Mouse (Mus musculus) layer of hippocampus, adult 9-10 months (tissue): ENCODE measurements around the gene Rxra.

ENCODE experiments used
- DNase-seq: peaks from one replicate; pipeline ENCODE4 v3.0.0; 2022; ENCODE audit warnings: low spot score

The Rxra gene

GRCm38 (mm10) chr2:27676106-27676477 lies at the start of gene Rxra:
TSS of gene Rxra (plus strand) at chr2:27676440.
- no peak for DNase-seq

- no peak for DNase-seq
These were observed 49.6 kb upstream of the Rxra start for GRCm38 (mm10) chr2:27626604-27627003.

DNA sequence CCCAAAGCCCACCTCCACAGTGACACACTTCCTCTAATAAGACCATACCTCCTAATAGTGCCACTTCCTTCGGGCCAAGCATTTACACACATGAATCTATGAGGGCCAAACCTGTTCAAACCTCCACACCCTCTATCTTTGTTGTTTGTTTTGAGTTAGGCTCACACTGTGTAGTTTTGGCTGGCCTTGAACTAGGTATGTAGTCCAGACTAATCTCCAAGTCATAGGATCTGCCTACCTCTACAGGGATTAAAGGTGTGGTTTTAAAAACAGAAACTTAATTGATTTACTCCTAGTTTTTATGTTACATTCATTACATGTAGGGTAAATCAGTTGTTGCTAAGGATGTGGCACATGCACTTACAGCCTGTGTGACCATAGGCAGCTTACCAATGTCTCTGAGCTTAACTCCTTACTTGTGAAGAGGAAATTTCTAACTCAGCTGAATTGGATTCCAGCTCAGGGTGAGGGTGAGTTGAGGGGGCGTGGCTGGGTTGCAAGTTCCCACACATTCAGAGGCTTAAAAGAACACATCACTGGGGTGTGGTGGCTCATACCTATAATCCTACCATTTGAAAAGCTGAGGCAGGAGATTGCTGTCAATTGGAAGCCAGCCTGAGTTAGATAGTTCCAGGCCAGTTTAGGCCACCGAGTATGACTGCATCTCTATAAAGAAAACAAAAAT lies 45.5 kb upstream of the Rxra start:
- no peak for DNase-seq

DNA sequence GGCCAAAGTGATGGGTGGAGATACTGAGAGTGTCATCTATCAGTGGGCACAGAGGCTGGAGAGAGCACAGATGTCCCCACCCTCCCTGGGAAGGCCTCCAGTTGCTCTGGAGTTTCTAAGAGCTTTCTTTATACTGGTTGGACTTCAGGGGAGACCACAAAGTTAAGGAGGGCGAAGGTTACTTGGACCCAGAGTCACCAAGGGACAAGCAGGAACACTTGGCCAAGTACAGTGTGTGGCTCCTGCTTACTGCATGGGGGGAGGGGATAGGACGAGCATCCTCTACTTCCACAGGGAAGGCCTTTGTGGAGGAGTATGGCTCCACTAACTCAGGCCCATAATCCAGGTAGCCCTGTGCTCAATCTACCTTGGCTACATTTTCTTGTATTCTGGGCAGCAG lies 42.8 kb upstream of the Rxra start:
- DNase-seq, result no peak

DNA sequence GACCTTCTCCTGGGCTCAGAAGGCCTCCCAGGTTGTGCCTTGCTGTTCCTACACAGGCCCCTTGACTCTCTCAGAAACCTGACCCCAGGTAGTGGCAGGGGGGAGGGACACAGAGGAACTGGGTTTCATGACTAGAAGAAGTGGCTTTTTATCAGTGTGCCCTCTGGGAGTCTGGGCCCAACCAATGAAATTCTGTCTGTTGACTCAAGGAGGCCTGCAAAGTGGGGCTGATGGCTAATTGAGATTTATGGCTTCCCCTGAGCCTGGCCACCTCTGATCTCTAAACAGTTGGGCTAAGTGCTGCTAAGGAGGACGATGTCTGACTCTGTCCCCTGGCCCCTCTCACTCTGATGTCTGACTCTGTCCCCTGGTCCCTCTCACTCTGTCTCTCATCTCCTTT lies 42.2 kb upstream of the Rxra start:
- DNase-seq, result no peak

DNA sequence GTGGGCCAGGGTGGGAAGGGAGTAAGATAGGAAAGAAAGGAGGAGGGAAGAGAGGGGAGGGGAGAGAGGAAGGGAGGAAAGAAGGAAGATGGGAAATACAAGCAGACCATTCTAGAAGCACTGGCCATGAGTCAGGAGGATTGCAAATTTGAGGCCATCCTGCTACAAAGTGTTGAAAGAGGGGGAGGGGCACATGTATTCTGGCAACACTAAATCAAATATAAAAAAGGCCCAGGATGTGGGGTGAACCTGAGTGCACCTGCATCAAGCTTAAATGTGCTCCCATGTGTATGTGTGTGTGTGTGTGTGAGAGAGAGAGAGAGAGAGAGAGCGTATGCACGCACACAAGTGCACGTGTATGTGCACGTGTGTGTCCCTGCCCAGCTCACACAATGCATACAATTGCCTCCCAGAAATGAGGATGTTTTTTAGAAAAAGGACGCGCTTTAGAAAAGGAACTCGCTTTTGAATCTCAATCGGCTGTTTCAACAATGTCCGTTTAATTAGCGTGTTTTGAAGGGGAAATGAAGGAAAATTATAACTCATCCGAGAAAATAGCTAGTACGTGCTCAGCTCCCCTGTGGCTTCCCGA lies 41.0 kb upstream of the Rxra start:
- no peak for DNase-seq

DNA sequence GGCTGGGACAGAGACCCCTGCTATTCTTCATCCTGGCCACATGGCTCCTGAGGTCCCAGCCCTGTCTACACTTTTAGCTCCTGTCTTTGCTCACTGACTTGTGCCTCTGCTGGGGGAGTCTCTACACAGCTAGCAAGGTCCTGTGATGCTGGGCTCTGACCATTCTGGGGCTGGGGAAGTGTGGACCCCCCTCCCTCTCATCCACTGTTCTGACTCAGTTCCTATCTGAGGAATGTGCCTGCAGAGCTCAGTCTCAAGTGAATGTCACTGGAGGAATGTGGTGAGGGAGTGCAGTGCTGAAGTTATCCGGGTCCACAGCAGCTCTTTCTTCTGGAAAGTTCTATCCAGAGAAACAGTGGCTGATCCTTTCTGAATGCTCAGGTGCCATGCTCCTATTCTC lies 39.4 kb upstream of the Rxra start:
- no peak for DNase-seq

DNA sequence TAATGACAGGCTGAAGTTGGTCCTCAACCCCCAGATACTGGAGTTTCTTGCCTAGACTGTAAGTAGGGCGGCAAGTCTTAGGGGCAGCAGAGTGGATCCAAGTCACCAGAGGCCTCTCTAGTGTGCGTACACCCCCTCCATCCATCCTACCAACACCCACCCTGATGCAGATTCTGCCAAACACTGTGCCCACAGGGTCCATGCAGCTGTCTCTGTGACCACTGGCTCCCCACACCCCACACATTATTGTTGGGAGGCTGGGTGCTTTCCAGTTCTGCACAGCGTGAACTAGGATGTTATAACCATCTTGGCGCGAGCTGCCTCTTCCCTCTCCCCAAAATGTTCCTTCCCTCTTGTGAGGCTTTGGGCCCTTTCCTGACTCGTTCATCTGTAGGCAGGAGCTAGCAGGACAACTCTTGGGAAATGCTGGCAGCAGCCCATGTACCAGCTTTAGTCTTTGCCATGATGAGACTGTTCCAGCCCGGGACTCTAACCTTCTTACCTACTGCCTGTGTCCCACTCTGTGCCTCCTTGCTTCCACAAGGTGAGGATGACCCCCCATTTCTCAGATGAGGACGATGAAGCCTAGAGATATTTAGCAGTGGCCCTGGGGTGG lies 38.9 kb upstream of the Rxra start:
- DNase-seq, result no peak

GRCm38 (mm10) chr2:27639631-27640334 lies 36.5 kb upstream of the Rxra start:
- no peak for DNase-seq

DNA sequence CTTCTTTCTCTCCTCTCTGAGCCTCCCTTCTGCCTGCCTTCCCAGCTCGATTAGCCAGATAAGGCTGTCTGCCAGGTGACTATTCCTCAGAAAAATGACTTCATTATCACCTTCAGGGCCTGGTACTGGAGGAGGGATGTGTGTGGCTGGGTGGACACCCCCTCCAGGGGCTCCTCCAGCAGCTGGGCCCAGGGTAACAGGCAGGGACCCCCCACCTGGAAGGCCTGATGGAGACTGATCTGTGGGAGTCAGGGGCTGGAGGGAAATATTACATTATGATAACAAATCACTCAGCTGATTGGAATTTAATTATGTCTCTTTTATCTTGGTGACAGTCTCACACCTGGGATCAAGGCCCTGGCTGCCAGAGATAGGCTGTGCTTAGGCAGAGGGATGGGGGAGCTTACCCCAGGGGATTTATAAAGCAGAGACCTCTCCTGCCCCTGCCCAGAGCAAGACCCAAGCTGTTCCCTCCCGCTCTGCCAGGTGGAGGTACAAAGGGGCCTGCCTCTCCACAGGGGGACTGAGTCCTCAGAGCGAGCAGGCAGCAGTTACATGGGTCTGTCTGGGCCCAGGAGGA lies 35.2 kb upstream of the Rxra start:
- DNase-seq, result no peak

GRCm38 (mm10) chr2:27644547-27645120 lies 31.6 kb upstream of the Rxra start:
- no peak for DNase-seq

DNA sequence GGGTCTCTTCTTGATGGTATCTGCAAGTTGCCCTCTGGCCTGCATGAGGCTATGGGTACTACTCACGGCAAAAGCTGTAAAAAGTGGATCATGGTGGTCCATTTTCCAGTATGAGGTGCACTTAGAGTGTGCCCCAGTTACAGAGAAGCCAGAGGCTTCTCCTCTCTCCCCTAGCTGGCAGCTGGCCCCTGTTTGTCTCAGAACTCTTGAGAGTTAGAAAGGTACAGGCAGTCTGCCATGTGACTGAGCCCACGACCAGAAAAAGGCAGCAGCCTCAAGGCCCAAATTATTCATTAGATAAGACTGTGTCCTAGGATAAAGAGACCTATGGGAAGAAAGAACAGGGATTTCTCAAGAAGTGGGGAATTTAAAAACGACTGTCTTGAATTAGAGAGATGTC lies 30.8 kb upstream of the Rxra start:
- DNase-seq, result no peak

DNA sequence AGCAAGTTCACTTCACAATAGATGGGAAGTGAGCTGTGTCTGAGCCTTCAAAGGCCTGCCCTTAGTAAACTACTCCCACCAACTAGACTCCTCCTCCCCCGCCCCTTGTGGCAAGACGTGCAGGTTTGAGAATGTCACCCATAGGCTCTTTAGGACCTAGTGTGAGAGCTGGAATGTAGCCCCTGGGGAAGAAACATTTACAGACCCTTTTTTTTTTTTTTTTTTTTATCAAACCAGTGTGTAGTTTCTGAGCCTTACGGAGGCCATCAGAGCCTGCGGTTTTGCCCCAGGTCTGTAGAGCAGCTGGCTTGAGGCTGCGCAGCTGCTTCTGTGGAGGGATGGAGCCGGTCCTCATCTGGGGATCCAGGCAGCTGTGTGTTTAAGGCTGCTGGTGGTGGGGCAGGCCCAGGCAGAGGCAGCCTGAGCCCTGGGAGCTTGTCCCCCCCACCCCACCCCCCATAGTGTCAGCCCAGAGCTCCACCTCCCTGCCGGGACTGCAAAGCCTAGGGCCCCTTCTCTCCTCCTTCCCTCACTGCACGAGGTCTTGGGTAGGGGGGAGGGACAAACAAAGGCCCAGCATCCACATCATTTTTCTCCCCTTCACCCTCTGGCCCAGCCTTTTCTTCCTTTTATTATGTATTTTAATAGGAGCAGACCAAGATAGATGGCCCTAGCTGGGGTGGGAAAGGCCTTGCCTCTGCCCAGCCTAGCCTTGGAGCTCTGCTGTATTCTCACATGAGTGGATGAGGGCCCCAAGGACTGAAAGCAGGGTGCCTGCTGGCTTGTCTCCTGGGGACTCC lies 26.2 kb upstream of the Rxra start:
- DNase-seq, result no peak

DNA sequence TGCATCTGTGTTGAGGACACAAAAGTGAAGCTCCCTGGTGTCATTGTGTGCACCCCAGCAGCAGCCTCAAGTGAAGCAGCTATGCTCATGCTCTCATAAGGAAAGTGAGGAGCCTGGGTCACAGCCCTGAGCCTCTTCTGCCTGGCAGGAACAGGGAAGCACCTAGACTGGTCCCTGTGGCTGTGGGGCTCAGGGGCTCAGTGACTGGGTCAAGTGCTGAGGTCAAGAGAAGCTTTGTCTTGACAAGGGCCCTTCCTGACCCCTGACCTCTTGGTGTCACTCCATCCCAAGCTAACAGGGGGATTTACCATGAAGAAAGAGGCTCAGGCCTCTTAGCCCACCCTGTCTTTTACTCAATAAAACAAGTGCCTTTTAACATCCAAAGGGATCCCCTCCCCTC lies 25.2 kb upstream of the Rxra start:
- no peak for DNase-seq

DNA sequence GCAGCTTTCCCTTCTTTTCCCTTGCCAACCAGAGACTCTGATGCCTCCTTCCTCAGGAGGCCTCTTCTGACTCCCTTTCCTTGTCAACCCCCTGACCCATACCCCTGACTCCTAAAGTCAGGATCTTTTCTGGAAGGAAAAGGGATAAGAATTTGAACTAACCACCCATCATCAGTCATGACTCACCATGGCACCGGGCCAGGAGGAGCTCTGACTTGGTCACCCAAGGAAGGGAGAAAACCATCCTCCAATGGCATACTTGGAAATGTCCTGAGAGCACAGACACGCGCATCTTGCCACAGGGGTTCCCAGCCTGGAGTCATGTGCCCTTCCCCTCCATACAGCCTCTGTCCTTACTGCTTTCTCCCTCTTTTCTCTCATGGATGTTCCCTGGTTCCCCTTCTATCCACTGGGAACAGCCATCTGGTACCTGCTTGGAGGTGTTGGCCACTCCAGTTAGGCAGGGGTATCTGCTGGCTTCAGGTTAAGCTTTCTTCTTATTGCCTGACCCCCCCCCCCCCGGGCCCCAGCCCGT lies 22.7 kb upstream of the Rxra start:
- no peak for DNase-seq

DNA sequence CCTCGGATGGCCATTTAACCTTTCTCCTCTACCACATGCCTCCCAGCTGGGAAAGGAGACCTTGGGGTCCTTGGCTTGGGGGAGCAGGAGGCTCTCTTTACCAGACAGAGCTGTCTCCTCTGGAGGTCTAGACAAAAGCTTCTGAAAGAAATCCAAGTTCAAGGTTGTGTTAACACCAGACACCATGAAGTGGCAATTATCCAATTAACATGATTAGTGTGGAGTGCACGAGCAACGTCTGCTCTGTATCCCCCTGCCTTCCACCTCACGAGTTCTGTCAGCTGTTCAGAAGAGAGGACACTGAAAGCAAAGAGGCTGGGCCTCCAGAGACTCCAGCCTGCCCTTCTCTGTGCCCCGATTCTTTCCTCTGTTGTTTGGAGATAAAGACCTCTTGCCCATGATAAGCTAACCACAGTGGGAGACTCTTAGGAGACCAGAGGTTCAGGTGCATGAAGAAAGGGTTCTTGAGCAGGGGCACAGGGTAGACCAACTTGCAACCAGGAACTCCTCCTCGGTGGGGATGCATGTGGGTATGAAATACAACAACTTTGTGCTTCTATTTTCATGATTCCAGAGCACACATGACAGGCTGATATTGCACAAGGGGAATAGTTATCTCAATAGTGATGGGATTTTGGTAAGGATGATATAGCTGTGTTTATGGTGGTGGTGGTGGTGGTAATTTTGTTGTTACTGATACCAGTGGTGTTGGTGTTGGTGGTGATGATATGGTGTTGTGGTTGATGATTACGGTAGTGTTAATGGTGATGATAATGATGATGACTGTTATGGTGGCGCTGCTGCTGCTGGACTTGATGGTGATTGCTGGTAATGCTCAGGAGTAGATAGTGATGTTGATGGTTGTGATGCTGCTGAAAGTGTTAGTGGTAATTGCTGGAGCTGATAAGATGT lies 21.7 kb upstream of the Rxra start:
- no peak for DNase-seq

DNA sequence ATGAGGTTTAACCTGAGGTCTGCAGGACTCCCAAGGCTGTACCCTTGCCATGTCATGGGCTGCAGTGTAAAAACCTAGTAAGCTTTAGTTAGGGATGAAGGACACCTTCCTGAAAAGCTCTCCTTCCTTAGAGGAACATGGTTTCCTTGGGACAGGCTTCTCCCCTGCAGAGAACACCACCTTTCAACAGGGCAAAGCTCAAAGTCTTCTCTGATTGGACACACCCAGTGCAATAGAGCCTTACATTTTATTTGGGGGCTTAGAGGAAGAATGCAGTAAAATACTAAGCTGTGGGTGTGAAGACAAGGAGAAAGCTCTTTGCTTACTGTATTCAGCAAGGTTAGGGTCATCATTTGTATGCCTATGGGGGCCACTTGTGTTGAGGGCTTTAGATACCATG lies 19.7 kb upstream of the Rxra start:
- DNase-seq, result no peak

DNA sequence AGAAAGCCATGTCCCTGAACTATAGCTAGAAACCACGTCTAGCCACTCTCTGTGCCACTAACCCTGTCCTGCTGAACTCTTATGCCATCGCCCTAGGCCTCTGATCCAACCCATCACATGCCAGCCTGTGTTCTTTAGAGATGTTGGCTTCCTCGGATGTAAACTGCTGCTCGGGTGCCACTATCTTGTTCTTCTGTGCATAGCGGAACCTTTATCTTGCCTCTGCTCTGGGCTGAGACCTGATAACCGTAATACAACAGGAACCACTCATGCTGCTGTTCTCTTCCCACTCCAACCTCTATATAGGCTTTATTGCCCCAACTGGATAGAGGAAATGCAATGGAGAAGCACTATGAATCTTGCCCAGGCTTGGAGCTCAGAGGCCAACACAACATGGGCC lies 11.0 kb upstream of the Rxra start:
- no peak for DNase-seq

DNA sequence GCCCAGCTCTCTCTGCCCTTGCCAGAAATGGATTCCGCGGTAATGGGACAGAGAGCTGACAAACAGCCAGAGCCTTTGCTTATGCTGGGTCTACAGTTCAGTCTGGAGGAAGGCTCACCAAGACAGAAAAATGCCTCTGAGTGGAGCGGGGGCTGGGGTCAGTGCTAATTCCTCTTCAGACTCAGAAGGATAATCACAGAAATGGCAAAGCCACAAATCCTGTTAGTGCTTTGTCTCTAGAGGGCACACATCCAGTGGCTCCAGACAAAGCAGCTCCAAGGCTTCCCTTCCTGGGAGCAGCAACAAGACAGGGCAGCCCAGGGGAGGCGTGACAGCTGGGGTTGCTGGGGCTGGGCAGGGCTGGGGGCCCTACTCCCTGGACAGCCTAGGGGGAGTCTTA lies 9.5 kb upstream of the Rxra start:
- no peak for DNase-seq

- DNase-seq, result no peak
These were observed 8.6 kb upstream of the Rxra start for GRCm38 (mm10) chr2:27667677-27668076.
